Mouse (Mus musculus): ENCODE measurements at regions not wholly inside any gene's neighbourhood (a gene's known extent, or its start where the extent isn't known, plus 50 kb on each side); places are given as distances from the start of the nearest gene placed in this dataset.

- DNase-seq (ENCODE audit: low spot score in 2 of 2): no peak
Measured at GRCm38 (mm10) chr12:56403626-56404025, 57.9 kb upstream of the Mbip start.

DNA sequence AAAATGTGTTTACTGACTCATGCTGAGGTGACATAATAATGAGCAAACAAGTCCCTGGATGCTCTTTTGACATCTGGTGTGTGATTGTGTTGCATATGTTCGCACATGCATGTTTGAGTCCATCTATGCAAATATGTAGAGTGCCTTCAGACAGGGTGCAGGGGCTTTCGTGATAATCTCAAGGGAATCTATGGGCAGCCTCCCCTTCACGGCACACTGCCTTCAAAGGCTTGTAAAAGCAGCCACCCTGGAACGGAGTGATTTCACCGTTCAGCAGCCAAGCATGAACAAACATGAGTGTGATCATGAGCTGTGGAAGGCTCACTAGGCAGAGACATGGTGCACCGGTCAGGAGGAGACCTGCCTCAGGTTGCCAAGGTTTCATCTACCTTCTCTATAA is 57.1 kb upstream of the Mbip start:
- no peak for DNase-seq (ENCODE audit: low spot score in 2 of 2)

DNA sequence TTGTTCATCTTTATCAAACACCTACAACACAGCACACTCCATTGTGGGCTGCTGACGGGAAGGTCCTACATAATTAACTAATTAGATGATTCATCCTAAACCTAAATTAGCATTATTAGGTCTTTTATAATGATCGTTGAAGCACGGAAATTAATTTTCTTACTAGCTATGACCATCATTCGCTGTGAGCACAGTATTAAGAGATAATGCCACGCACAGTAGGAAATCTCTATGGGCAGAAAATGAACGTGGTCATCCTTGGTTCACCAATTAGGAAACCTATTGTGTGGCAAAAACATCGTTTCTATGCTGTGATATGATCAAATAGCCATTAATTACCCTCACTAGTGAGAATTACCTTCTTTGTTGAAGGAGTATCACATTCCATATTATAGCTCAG is 56.4 kb upstream of the Mbip start:
- no peak for DNase-seq (ENCODE audit: low spot score in 2 of 2)
